Mouse (Mus musculus) small intestine, adult 2 months (tissue): ENCODE measurements around the gene Tomm40.

Experiments used
- CTCF ChIP-seq: fragments of 200-500 bp; IDR thresholded peaks from 2 replicates; pipeline ENCODE4 v1.5.1; 2012; ENCODE audit warnings: low read depth, mild to moderate bottlenecking, control low read depth, inconsistent platforms, low read length, moderate library complexity, mixed read lengths; ENCODE audit not compliant: insufficient replicate concordance, insufficient read length; ENCODE audit errors: extremely low read depth
- POLR2A ChIP-seq: fragments of 200-500 bp; IDR thresholded peaks from 2 replicates; pipeline ENCODE4 v1.6.1; 2012; ENCODE audit warnings: low read depth, mild to moderate bottlenecking, control low read depth, inconsistent platforms, low read length, moderate library complexity

GRCm38 (mm10) chr7:19682979-19683378 is 32.3 kb downstream of the Tomm40 start:
- TF ChIP-seq CTCF (no peak), POLR2A (no peak)
